Mouse (Mus musculus) midbrain, embryonic 13.5 days (tissue): ENCODE data around the gene Trim43a. TPM values are rescaled to one million over a fixed set of nuclear protein-coding genes. Genes with fewer than 3 reads are reported as not detected.
"Not testable (repeated sequence)": the region's sequence is repeated elsewhere in the genome, so short reads cannot be mapped to it uniquely, and the experiment has no call there.

Experiments used
- ATAC-seq: fragments of 200-750 bp; cut with Nextera tagmentation; 2 replicates; pipeline ENCODE4 v1.8.0; 2017; ENCODE audit warnings: mild to moderate bottlenecking, moderate TSS enrichment, moderate library complexity
- H3K27ac ChIP-seq: fragments of 300-500 bp; sonication (generic); 2 replicates; pipeline ENCODE4 v1.5.1; 2015; ENCODE audit warnings: inconsistent platforms, mild to moderate bottlenecking, moderate library complexity
- H3K27me3 ChIP-seq: fragments of 300-500 bp; sonication (generic); 2 replicates; pipeline ENCODE4 v1.6.1; 2015; ENCODE audit warnings: mild to moderate bottlenecking, inconsistent platforms
- H3K36me3 ChIP-seq: fragments of 300-500 bp; sonication (generic); 2 replicates; pipeline ENCODE4 v1.6.1; 2015; ENCODE audit warnings: mild to moderate bottlenecking, inconsistent platforms
- H3K4me1 ChIP-seq: fragments of 300-500 bp; sonication (generic); replicated peaks from 2 replicates; pipeline ENCODE4 v1.6.1; 2015; ENCODE audit warnings: inconsistent platforms
- H3K4me2 ChIP-seq: fragments of 300-500 bp; sonication (generic); replicated peaks from 2 replicates; pipeline ENCODE4 v1.6.1; 2015; ENCODE audit warnings: moderate library complexity, mild to moderate bottlenecking, inconsistent platforms
- H3K4me3 ChIP-seq: fragments of 300-500 bp; sonication (generic); replicated peaks from 2 replicates; pipeline ENCODE4 v1.5.1; 2015; ENCODE audit warnings: mild to moderate bottlenecking, inconsistent platforms
- H3K9ac ChIP-seq: fragments of 300-500 bp; sonication (generic); replicated peaks from 2 replicates; pipeline ENCODE4 v1.6.1; 2015; ENCODE audit warnings: mild to moderate bottlenecking, inconsistent platforms
- H3K9me3 ChIP-seq: fragments of 300-500 bp; sonication (generic); 2 replicates; pipeline ENCODE4 v1.6.1; 2016; ENCODE audit warnings: mild to moderate bottlenecking, inconsistent platforms
- WGBS: fragments of 180-500 bp; shearing (Covaris S2); methylation state at CpG from one replicate; pipeline ENCODE4 v1.1.7; 2015; 5-methylcytosine and 5-hydroxymethylcytosine counted together
- polyA plus RNA-seq: library from polyadenylated mRNA; unstranded; fragments of >200 nt; fragmentation: Nextera tagmentation; extraction: Ambion mirVana; gene quantifications from 2 replicates; pipeline ENCODE4 v1.2.1, GENCODE M21; 2015

Gene Trim43a
- polyA plus RNA-seq, 1 experiment from 2014 or later: 0.20 TPM

GRCm38 (mm10) chr9:88561476-88561875 lies 19.2 kb upstream of the Trim43a start:
- H3K4me1 ChIP-seq, ATAC-seq, H3K27me3 ChIP-seq, H3K9ac ChIP-seq, H3K4me3 ChIP-seq, H3K27ac ChIP-seq, H3K4me2 ChIP-seq, H3K9me3 ChIP-seq: not testable (repeated sequence)
- 93% methylated on average over 2 of the region's 2 CpGs for WGBS
- peaks cover 64% of the 10 kb centered on the region for H3K36me3 ChIP-seq

DNA sequence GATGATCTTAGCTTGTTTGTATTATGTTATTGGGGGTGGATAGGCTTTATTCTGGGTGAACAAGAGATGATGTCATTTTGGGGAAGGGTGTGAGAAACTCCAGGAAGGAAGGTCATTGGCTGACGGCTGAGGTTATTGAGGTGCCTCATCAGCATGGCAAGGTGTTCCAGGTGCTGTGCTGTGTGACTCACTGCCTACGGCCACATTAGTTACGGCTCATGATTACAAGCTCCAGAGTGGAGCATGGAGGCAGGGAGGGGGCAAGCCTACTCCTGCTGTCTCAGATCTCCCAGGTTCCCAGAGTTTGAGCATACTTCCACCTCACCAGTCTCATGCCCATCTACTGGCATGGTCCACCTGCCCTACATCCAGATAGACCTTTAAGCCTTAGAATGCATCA lies 10.2 kb upstream of the Trim43a start:
- H3K4me3 ChIP-seq, ATAC-seq, H3K4me2 ChIP-seq, H3K27ac ChIP-seq, H3K9ac ChIP-seq, H3K27me3 ChIP-seq, H3K4me1 ChIP-seq: not testable (repeated sequence)
- Histone ChIP-seq H3K36me3 (peaks cover 48% of the 10 kb centered on the region), H3K9me3 (peaks cover 24% of the 10 kb centered on the region)
- 100% methylated on average over 3 of the region's 3 CpGs for WGBS

DNA sequence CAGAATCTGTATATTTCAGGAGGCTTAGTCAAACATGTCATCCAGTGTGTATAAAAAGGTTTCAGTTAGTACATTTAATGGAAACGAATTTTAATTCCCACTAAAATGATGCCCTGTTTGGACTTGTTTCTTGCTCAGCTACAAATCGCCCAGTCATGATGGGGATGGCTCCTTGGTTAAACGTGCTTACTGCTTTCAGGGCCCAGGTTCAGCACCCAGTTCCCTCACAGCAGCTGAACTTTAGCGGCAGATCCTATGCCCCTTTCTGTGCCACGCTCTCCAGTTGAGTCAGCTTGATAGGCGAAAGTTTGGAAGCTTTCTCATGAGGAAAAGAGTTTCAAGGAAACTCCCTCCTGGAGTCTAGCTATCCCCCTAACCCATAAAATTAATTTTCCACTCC lies 13.0 kb downstream of the Trim43a start:
- not testable (repeated sequence) for H3K27ac ChIP-seq, H3K27me3 ChIP-seq, H3K4me2 ChIP-seq, ATAC-seq, H3K9ac ChIP-seq, H3K9me3 ChIP-seq, H3K36me3 ChIP-seq, H3K4me1 ChIP-seq, H3K4me3 ChIP-seq
- WGBS: 80% methylated on average over 6 of the region's 6 CpGs

- under 1% methylated on average over 47 of the region's 50 CpGs for WGBS
- Histone ChIP-seq H3K4me3 (peak overlapping the region; percentile 39), H3K4me2 (peak overlapping the region; percentile 57), H3K9ac (peak overlapping the region; percentile 51)
- peak; percentile 99 for ATAC-seq
- H3K4me1 ChIP-seq, H3K9me3 ChIP-seq, H3K27ac ChIP-seq, H3K36me3 ChIP-seq, H3K27me3 ChIP-seq: not testable (repeated sequence)
These were observed 18.8 kb downstream of the Trim43a start for GRCm38 (mm10) chr9:88599206-88600162.

DNA sequence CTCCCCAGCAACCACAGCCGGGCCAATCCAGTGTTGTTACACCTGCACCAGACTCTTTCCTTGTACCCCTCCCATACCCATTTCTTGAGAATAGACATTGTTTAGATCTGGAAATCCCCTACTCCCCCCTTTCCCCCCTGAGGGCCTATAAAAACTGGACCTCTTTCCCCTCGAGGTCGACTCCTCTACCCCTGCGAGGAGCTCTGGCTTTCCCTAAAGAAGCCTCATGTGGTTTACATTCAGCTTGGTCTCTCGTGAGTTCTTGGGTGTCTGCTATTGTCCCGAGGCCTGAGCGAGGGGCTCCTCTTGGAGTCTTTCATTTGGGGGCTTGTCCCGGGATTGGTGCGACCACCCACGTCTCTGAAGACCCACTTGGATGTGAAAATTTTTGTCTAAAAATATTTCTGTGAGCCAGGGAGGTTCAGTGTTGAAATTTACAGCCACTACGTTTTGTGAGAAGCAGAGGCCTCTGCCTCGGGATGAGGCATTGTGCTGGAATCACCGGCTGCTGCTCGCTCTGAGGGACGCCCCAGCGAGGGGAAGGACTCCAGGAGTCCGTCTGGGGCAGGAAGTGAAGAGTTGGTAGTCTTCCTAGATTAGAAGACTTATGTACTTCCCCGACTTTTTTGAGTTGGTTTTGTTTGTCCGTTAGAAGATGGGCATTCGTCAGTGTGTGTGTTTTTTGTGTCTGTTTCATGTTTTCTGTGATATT lies 45.3 kb downstream of the Trim43a start:
- WGBS: 65% methylated on average over 15 of the region's 20 CpGs
- not testable (repeated sequence) for H3K4me2 ChIP-seq, H3K27ac ChIP-seq, H3K36me3 ChIP-seq, H3K9me3 ChIP-seq, H3K9ac ChIP-seq, H3K4me3 ChIP-seq, H3K27me3 ChIP-seq, H3K4me1 ChIP-seq, ATAC-seq

GRCm38 (mm10) chr9:88638125-88638524 lies 57.4 kb downstream of the Trim43a start:
- H3K9ac ChIP-seq, H3K4me3 ChIP-seq, ATAC-seq, H3K36me3 ChIP-seq, H3K9me3 ChIP-seq, H3K27me3 ChIP-seq, H3K27ac ChIP-seq, H3K4me2 ChIP-seq, H3K4me1 ChIP-seq: not testable (repeated sequence)
- WGBS: 90% methylated on average over 1 of the region's 1 CpGs

Other genes starting within 250 kb of the Trim43a start
- gene Snx14, start 141.9 kb upstream of the Trim43a start, polyA plus RNA-seq: 26.5 TPM in 2 replicates
- 0.62 and 1.5 TPM in 2 replicates for gene Gm20537, start 124.3 kb upstream of the Trim43a start, polyA plus RNA-seq
- 95.9 and 102 TPM in 2 replicates for gene Syncrip, start 98.3 kb upstream of the Trim43a start, polyA plus RNA-seq
- 18.5 and 20.4 TPM in 2 replicates for gene Zfp949, start 32.9 kb upstream of the Trim43a start, polyA plus RNA-seq
- 42.8 and 46.0 TPM in 2 replicates for gene Mthfsl, start 139.4 kb downstream of the Trim43a start, polyA plus RNA-seq
- gene Bcl2a1d, start 151.0 kb downstream of the Trim43a start, polyA plus RNA-seq: 0.34 TPM in 1 of 2 replicates, not detected in the other